Mouse (Mus musculus) E14TG2a.4 (cell line): ENCODE results near the gene Slbp.

ENCODE experiments used
- H3K27me3 ChIP-seq: 2 replicates; pipeline ENCODE4 v1.6.1; 2014; ENCODE audit warnings: low read length, control low read depth; ENCODE audit not compliant: insufficient read depth
- H3K36me3 ChIP-seq: 2 replicates; pipeline ENCODE4 v1.6.1; 2014; ENCODE audit warnings: low read length, control low read depth; ENCODE audit not compliant: insufficient read depth
- H3K4me1 ChIP-seq: replicated peaks from 2 replicates; pipeline ENCODE4 v1.6.1; 2014; ENCODE audit warnings: low read depth, low read length, control low read depth
- H3K4me3 ChIP-seq: replicated peaks from 2 replicates; pipeline ENCODE4 v1.5.1; 2014; ENCODE audit warnings: mild to moderate bottlenecking, low read length
- H3K9me3 ChIP-seq: 2 replicates; pipeline ENCODE4 v1.6.1; 2014; ENCODE audit warnings: low read length, control low read depth
- CTCF ChIP-seq: conservative IDR thresholded peaks from 2 replicates; pipeline ENCODE4 v1.5.1; 2014; ENCODE audit warnings: low read length
- NANOG ChIP-seq: IDR thresholded peaks from 2 replicates; pipeline ENCODE4 v1.6.1; 2014; ENCODE audit warnings: borderline replicate concordance, low read length, mixed read lengths
- POU5F1 ChIP-seq: IDR thresholded peaks from 2 replicates; pipeline ENCODE4 v1.6.1; 2014; ENCODE audit warnings: low read length, borderline replicate concordance

Slbp gene

DNA sequence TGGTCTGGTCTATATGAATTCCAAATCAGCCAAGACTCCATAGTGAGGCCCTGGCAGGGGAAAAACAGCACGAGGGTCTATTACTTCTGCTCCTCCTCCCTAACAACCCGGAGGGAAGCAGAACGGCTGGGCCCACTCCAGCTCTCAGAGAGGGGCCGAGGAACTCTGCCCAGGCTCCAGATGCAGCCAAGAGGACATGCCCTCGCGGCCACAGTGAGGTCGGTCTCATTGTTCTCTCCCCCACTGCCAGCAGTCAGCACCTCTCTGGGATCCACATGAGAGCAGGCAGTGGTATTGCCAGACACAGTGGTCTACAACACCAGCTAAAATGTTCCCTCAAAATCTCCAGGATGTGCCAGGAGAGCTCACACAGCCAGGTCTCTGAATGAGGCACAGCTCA, 45.7 kb downstream of the Slbp start:
- TF ChIP-seq POU5F1 (no peak), CTCF (no peak), NANOG (no peak)
- H3K4me1 ChIP-seq: no peaks in the 10 kb centered on the region
- no peak overlapping the region for H3K4me3 ChIP-seq
- H3K27me3 ChIP-seq: peaks cover 29% of the 10 kb centered on the region
- H3K9me3 ChIP-seq: no peaks in the 10 kb centered on the region
- peaks cover 95% of the 10 kb centered on the region for H3K36me3 ChIP-seq

DNA sequence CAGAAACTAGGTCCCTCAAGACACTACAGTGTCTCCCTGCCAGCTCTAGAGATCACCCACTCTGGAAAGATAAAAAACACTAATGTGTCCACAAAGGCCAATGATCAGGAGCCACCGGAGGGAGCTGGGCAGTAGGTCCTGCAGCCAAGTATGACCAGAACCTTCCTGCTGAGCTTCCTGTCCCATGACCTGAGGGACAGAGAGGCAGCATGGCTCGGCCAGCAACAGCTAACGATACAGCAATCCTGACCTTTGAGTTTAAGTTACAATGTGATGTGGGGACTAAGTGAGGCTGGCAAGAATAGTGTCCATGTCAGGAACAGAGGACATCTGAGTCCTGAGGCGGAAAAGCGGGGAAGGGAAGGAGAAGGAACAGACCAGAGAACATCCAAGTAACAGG, 47.1 kb downstream of the Slbp start:
- TF ChIP-seq NANOG (no peak), POU5F1 (no peak), CTCF (no peak)
- Histone ChIP-seq H3K4me3 (no peak overlapping the region), H3K36me3 (peaks cover 97% of the 10 kb centered on the region), H3K27me3 (peaks cover 30% of the 10 kb centered on the region), H3K9me3 (no peaks in the 10 kb centered on the region), H3K4me1 (no peaks in the 10 kb centered on the region)

DNA sequence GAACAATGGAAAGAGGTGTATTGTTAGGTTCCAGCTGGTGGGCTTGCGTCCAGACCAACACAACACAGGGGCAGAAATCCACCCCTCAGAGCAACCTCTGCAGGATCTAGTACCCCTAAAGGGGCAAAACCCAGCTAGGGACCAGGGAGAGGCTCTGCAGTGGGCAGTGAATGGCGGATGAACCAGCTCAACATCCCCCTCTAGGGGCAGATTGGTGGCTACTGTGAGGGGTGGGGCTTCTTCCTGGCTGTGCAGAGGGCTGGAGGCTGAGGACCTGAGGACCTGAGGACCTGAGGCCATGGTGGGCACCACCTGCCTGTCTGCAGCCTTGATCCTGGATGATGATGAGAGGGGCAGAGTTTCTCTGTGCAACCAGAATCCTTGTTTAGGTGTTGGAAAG, 58.8 kb downstream of the Slbp start:
- Histone ChIP-seq H3K4me1 (no peaks in the 10 kb centered on the region), H3K27me3 (peaks cover 80% of the 10 kb centered on the region), H3K36me3 (peaks cover 6% of the 10 kb centered on the region; the same call in 1 of the 2 replicates)

DNA sequence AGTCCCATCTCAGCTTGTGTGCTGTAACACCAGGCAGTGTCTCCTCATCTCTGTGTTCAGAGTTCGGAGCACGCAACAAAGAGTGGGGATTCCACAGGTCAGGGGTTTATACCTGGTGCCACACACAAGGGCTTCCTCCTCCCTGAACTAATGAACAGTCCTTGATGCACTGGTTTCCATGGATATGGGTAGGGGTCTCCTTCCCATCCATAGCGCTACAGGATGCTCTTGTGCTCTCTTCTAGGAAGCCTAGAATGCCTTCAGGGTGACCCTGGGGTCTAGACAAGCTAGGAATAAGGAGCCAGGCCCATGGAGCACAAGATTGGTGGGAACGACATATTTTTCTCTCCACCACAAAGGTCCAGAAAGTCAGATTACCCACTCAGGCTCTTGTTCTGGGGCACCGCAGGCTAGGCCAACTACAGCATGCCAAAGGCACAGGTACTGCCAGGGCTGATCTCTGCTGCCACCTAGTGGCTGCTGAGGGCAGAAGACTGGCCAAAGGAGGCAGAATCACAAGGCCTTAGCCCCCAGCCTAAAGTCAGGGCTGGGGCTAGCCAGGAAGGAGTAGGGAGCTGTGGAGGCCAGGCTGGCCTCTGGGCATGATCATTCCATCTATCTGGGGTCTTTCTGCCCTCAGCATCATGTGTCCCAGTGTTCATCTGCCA, 63.0 kb downstream of the Slbp start:
- no peaks in the 10 kb centered on the region for H3K9me3 ChIP-seq

More for the DNA sequence above, 58.8 kb downstream of the Slbp start:
- H3K9me3 ChIP-seq: no peaks in the 10 kb centered on the region
- peak; percentile 70 for TF ChIP-seq CTCF
- no peak for TF ChIP-seq POU5F1
- no peak for TF ChIP-seq NANOG
- no peak overlapping the region for H3K4me3 ChIP-seq

DNA sequence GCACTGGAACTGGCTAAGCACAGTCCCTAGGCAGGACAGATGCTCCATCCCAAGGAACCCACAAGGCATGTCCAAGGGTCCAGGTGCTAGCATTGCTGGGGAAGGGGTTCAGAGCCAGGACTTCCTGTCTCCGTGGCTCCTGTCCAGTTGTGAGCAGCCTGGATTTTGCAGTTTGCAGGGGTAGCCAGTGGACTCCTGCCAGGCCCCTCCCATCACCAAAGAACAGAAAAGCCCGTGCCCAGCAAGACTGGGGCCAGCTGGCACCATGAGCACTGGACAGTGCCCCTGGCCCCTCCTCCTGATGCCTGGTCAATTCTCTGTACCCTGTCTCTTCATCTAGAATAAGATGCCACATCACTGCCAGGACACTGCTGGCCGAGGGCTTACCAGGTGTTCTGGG, 64.3 kb downstream of the Slbp start:
- H3K36me3 ChIP-seq: no peaks in the 10 kb centered on the region
- peaks cover 90% of the 10 kb centered on the region for H3K27me3 ChIP-seq
- no peaks in the 10 kb centered on the region for H3K4me1 ChIP-seq
- TF ChIP-seq POU5F1: no peak
- TF ChIP-seq NANOG: no peak
- no peak for TF ChIP-seq CTCF
- peaks cover 4% of the 10 kb centered on the region; the same call in 1 of the 2 replicates for H3K9me3 ChIP-seq
- H3K4me3 ChIP-seq: no peak overlapping the region

More for the DNA sequence above, 63.0 kb downstream of the Slbp start:
- TF ChIP-seq CTCF: peak; percentile 87
- no peak for TF ChIP-seq POU5F1
- TF ChIP-seq NANOG: no peak
- no peaks in the 10 kb centered on the region for H3K4me1 ChIP-seq
- H3K36me3 ChIP-seq: no peaks in the 10 kb centered on the region
- peaks cover 85% of the 10 kb centered on the region for H3K27me3 ChIP-seq
- no peak overlapping the region for H3K4me3 ChIP-seq

DNA sequence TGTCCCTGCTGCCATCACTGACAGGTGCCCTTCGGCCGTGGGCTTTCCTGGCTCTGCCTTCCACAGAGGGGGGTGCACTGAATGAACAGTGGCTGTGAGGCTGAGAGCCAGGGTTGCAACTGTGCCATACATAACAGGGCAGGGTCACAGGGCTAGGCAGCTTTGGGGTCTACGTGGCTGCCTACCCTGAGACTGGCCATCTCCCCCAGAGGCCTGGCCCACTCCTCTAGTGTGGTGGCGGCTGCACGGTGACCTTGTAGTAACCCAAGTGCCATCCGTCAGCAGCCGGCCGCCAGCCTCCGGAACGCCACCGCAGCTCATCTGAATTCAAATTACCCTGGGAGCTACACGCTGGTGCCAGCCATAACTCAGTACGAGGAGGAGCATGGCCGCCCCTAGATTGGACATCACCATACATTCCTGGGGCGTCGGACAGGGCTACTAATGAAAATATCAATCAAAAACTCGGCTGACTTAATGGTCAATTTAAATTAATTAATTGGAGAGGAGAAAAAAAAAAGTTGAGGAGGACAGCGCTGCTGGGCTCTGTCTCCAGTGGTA, 64.8 kb downstream of the Slbp start:
- Histone ChIP-seq H3K27me3 (peaks cover 89% of the 10 kb centered on the region), H3K36me3 (no peaks in the 10 kb centered on the region), H3K9me3 (peaks cover 8% of the 10 kb centered on the region; the same call in 1 of the 2 replicates), H3K4me1 (no peaks in the 10 kb centered on the region), H3K4me3 (no peak overlapping the region)
- TF ChIP-seq CTCF (no peak), POU5F1 (no peak), NANOG (no peak)
